Mouse (Mus musculus): ENCODE results near the gene Rpa2. TPM values are rescaled to one million over a fixed set of nuclear protein-coding genes. Genes with fewer than 3 reads are reported as not detected.
A peak's percentile ranks its signal among the peaks of the same experiment; 100 is the strongest.
"Not testable (repeated sequence)": the region's sequence is repeated elsewhere in the genome, so short reads cannot be mapped to it uniquely, and the experiment has no call there.

The Rpa2 gene
- total RNA-seq, 1 experiment from 2014 or later = 15.9 TPM

- no peak for DNase-seq
These were observed 5.5 kb upstream of the Rpa2 start for GRCm38 (mm10) chr4:132762602-132763001.

GRCm38 (mm10) chr4:132763125-132763524 is 5.0 kb upstream of the Rpa2 start:
- DNase-seq = not testable (repeated sequence)

- no peak for DNase-seq
These were observed 3.6 kb downstream of the Rpa2 start for GRCm38 (mm10) chr4:132771776-132772175.

- DNase-seq = no peak
These were observed 6.8 kb downstream of the Rpa2 start for GRCm38 (mm10) chr4:132774905-132775304.

- DNase-seq = peak; percentile 82
These were observed 8.6 kb downstream of the Rpa2 start for GRCm38 (mm10) chr4:132776764-132777163.

- no peak for DNase-seq
These were observed 10.6 kb downstream of the Rpa2 start for GRCm38 (mm10) chr4:132778562-132779201.

GRCm38 (mm10) chr4:132780288-132780687 is 12.2 kb downstream of the Rpa2 start:
- no peak for DNase-seq

GRCm38 (mm10) chr4:132783732-132784131 is 15.6 kb downstream of the Rpa2 start:
- DNase-seq = no peak

- no peak for DNase-seq
These were observed 17.1 kb downstream of the Rpa2 start for GRCm38 (mm10) chr4:132785228-132785627.

- DNase-seq = no peak
These were observed 21.6 kb downstream of the Rpa2 start for GRCm38 (mm10) chr4:132789731-132790130.

GRCm38 (mm10) chr4:132793322-132794004 is 25.3 kb downstream of the Rpa2 start:
- not testable (repeated sequence) for DNase-seq

- DNase-seq = no peak
These were observed 25.9 kb downstream of the Rpa2 start for GRCm38 (mm10) chr4:132794028-132794427.

GRCm38 (mm10) chr4:132794760-132795159 is 26.6 kb downstream of the Rpa2 start:
- no peak for DNase-seq

GRCm38 (mm10) chr4:132795171-132795570 is 27.0 kb downstream of the Rpa2 start:
- no peak for DNase-seq

- peak; percentile 89 for DNase-seq
These were observed 28.2 kb downstream of the Rpa2 start, which contains the start of gene Themis2 for GRCm38 (mm10) chr4:132796196-132796886. Gene Themis2, minus strand, starts transcription at chr4:132796387.

GRCm38 (mm10) chr4:132797461-132797860 is 29.3 kb downstream of the Rpa2 start:
- DNase-seq = no peak

- DNase-seq = no peak
These were observed 29.9 kb downstream of the Rpa2 start for GRCm38 (mm10) chr4:132798028-132798427.

GRCm38 (mm10) chr4:132798666-132799065 is 30.5 kb downstream of the Rpa2 start:
- not testable (repeated sequence) for DNase-seq

GRCm38 (mm10) chr4:132799845-132800244 is 31.7 kb downstream of the Rpa2 start:
- DNase-seq = no peak

GRCm38 (mm10) chr4:132801176-132802077 is 33.3 kb downstream of the Rpa2 start:
- no peak for DNase-seq

- DNase-seq = no peak
These were observed 34.1 kb downstream of the Rpa2 start for GRCm38 (mm10) chr4:132802171-132802637.

GRCm38 (mm10) chr4:132803212-132803611 is 35.1 kb downstream of the Rpa2 start:
- DNase-seq = no peak

Measured in adrenal gland, postnatal 14 days (tissue).